Mouse (Mus musculus) T-cell, adult 2 months (primary cell): Measurements from ENCODE around the gene Zbtb16.

Source experiments
- DNase-seq: peaks from one replicate; pipeline ENCODE4 v3.0.0; 2022; ENCODE audit warnings: low spot score

The Zbtb16 gene

GRCm38 (mm10) chr9:48670156-48670555 lies 165.9 kb downstream of the Zbtb16 start:
- DNase-seq: no peak

GRCm38 (mm10) chr9:48669672-48670071 lies 166.3 kb downstream of the Zbtb16 start:
- DNase-seq: no peak

GRCm38 (mm10) chr9:48666702-48667101 lies 169.3 kb downstream of the Zbtb16 start:
- DNase-seq: no peak

GRCm38 (mm10) chr9:48663052-48663433 lies 173.0 kb downstream of the Zbtb16 start:
- no peak for DNase-seq

- no peak for DNase-seq
Measured at GRCm38 (mm10) chr9:48662361-48663051, 173.5 kb downstream of the Zbtb16 start.

- no peak for DNase-seq
Measured at GRCm38 (mm10) chr9:48661225-48662023, 174.6 kb downstream of the Zbtb16 start.

- DNase-seq: no peak
Measured at GRCm38 (mm10) chr9:48655525-48656169, 180.4 kb downstream of the Zbtb16 start.

- no peak for DNase-seq
Measured at GRCm38 (mm10) chr9:48654730-48655129, 181.3 kb downstream of the Zbtb16 start.

- no peak for DNase-seq
Measured at GRCm38 (mm10) chr9:48653399-48654070, 182.5 kb downstream of the Zbtb16 start.

- no peak for DNase-seq
Measured at GRCm38 (mm10) chr9:48652026-48652425, 184.0 kb downstream of the Zbtb16 start.

- DNase-seq: no peak
Measured at GRCm38 (mm10) chr9:48650846-48651245, 185.2 kb downstream of the Zbtb16 start.

- no peak for DNase-seq
Measured at GRCm38 (mm10) chr9:48649851-48650685, 186.0 kb downstream of the Zbtb16 start.

GRCm38 (mm10) chr9:48649098-48649766 lies 186.8 kb downstream of the Zbtb16 start:
- no peak for DNase-seq

GRCm38 (mm10) chr9:48648285-48649097 lies 187.5 kb downstream of the Zbtb16 start:
- DNase-seq: no peak

GRCm38 (mm10) chr9:48647648-48648284 lies 188.3 kb downstream of the Zbtb16 start:
- no peak for DNase-seq

GRCm38 (mm10) chr9:48646781-48647647 lies 189.0 kb downstream of the Zbtb16 start:
- DNase-seq: no peak

GRCm38 (mm10) chr9:48646251-48646650 lies 189.8 kb downstream of the Zbtb16 start:
- peak; percentile 41 for DNase-seq

GRCm38 (mm10) chr9:48645648-48646126 lies 190.3 kb downstream of the Zbtb16 start:
- no peak for DNase-seq
